Mouse (Mus musculus) G1E-ER4 (cell line): ENCODE data around the gene Rnf180. TPM values are rescaled to one million over a fixed set of nuclear protein-coding genes. Genes with fewer than 3 reads are reported as not detected.

Experiments used
- GATA1 ChIP-seq: IDR thresholded peaks from one replicate; pipeline ENCODE4 v1.8.0; 2012; ENCODE audit warnings: low read length, inconsistent platforms
- polyA plus RNA-seq: library from polyadenylated mRNA; stranded (reverse); fragments of >175 nt; gene quantifications from 2 replicates; pipeline ENCODE4 v1.2.3, GENCODE M21; 2012

Gene Rnf180
- polyA plus RNA-seq, 1 experiment: 0.02 TPM

GRCm38 (mm10) chr13:105188730-105189129 lies 105.9 kb downstream of the Rnf180 start:
- no peak for TF ChIP-seq GATA1

- TF ChIP-seq GATA1: no peak
These were observed 113.8 kb downstream of the Rnf180 start for GRCm38 (mm10) chr13:105180781-105181180.

- no peak for TF ChIP-seq GATA1
These were observed 129.2 kb downstream of the Rnf180 start for GRCm38 (mm10) chr13:105165441-105165840.

- TF ChIP-seq GATA1: no peak
These were observed 140.7 kb downstream of the Rnf180 start for GRCm38 (mm10) chr13:105153955-105154354.

- TF ChIP-seq GATA1: no peak
These were observed 144.6 kb downstream of the Rnf180 start for GRCm38 (mm10) chr13:105150006-105150405.

GRCm38 (mm10) chr13:105147795-105148418 lies 146.7 kb downstream of the Rnf180 start:
- no peak for TF ChIP-seq GATA1

GRCm38 (mm10) chr13:105146827-105147226 lies 147.8 kb downstream of the Rnf180 start:
- TF ChIP-seq GATA1: no peak

GRCm38 (mm10) chr13:105139881-105140280 lies 154.7 kb downstream of the Rnf180 start:
- TF ChIP-seq GATA1: peak; percentile 92

- peak; percentile 85 for TF ChIP-seq GATA1
These were observed 160.2 kb downstream of the Rnf180 start for GRCm38 (mm10) chr13:105134397-105134796.

- no peak for TF ChIP-seq GATA1
These were observed 161.8 kb downstream of the Rnf180 start for GRCm38 (mm10) chr13:105132776-105133175.

- no peak for TF ChIP-seq GATA1
These were observed 162.2 kb downstream of the Rnf180 start for GRCm38 (mm10) chr13:105132370-105132769.

GRCm38 (mm10) chr13:105130080-105130479 lies 164.5 kb downstream of the Rnf180 start:
- TF ChIP-seq GATA1: peak; percentile 55

GRCm38 (mm10) chr13:105122092-105122491 lies 172.5 kb downstream of the Rnf180 start:
- no peak for TF ChIP-seq GATA1

- no peak for TF ChIP-seq GATA1
These were observed 173.0 kb downstream of the Rnf180 start for GRCm38 (mm10) chr13:105121617-105122016.

GRCm38 (mm10) chr13:105111599-105111998 lies 183.0 kb downstream of the Rnf180 start:
- TF ChIP-seq GATA1: no peak

GRCm38 (mm10) chr13:105104385-105104784 lies 190.2 kb downstream of the Rnf180 start:
- TF ChIP-seq GATA1: no peak

- TF ChIP-seq GATA1: no peak
These were observed 193.9 kb downstream of the Rnf180 start for GRCm38 (mm10) chr13:105100705-105101104.

GRCm38 (mm10) chr13:105096316-105096715 lies 198.3 kb downstream of the Rnf180 start:
- TF ChIP-seq GATA1: no peak
